Mouse (Mus musculus) layer of hippocampus, adult 11-12 months (tissue): ENCODE results near the gene Mrvi1.

ENCODE experiments used
- DNase-seq: peaks from one replicate; pipeline ENCODE4 v3.0.0; 2022; ENCODE audit warnings: low spot score

Gene Mrvi1

DNA sequence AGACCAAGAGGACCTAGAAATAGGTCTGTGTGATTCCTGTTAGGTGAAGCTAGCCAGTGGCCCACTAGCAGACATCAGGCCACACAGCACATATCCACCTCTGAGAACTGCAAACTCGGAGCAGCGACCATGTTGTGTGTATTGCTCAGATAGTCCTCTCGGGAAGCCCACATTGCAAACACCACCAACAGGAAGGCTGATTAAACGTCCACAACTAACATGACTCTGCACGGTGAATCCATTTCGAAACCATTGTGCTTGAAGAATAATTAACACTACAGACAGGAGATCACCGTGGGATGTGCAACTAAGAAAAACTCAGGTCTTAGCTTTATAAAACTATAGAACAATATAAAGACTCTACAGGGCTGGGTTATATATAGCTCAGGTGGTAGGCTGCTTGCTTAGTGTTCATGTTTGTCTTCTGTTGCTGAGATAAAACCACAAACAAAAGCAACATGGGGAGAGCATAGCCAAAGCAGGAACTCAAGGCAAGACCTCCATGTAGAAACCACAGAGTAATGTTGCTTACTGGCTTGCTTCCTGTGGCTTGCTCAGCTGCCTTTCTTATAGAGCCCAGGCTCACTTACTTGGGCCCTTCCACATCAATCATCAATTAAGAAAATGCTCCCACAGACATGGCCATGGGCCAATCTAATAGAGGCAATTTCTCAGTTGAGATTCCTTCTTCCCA is 4.4 kb downstream of the Mrvi1 start:
- DNase-seq = no peak

DNA sequence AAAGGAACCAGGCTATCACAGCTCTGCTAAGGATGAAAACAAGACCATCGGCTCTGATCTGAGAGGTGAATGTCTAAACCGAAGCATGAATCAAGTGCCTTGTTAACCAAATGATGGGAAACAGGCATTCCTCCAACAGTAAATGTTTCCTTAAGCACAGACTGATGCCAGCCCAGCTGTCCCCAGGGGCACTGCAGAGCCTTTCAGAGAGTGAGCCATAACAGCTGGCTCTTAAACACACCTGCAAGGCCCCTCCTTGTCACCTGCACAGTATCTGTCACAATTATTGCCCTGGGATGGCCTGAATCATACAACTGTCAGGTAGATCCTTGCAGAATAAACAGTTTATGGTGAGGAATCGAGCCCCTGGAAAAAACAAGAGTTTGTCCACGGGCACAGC is 8.8 kb downstream of the Mrvi1 start:
- DNase-seq = no peak

DNA sequence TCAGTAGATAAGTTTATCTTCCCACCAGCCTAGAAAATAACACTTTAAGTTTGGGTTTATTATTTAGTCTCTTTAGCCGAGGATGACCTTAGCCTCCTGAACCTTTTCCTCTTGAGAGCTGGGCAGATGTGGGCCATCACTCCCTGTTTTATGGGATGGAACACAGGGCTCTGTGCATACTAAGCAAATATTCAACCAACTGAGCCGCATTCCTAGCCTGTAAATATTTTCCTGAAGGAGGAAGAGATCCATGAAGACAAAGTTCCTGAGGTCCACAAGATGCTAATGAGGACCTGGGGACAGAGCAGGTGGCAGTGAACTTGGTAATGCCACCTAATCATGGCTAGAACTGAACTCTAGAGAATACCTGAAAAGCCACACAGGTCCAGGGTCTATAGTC is 9.5 kb downstream of the Mrvi1 start:
- DNase-seq = no peak

DNA sequence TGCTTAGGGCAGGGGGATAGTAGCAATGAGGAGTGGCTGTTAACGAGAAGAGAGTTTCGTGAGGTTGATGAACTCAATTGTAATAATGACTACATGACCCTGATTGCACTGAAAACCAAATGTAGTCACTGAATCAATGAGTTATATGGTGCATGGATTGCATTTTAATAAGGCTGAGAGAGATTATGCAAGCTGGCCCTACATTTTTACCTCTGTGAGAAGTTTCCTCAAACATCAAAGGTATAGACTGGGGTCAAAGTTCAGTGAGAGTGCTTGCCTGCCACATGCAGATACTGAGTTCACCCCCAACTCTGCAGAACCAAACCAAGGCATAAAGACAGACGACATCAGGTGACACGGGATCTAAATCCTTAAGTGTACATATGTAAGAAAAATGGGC is 14.9 kb downstream of the Mrvi1 start:
- DNase-seq = no peak

DNA sequence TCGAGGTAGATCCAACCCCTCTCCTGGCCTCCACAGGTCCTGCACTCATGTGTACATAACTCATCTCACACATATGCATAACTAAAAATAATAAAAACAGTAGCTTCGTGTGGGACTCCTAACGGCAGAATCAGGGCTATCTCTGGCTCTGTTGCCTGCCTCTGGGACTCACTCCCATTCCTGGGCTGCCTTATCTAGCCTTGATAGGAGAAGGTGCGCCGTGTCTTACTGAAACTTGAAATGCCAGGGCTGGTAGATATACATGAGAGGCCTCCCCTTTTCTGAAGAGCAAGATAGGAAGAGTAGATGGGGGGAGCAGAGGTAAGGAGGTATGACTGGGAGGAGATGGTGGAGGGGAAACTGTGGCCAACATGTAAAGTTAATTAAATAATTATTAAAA is 15.4 kb downstream of the Mrvi1 start:
- no peak for DNase-seq

DNA sequence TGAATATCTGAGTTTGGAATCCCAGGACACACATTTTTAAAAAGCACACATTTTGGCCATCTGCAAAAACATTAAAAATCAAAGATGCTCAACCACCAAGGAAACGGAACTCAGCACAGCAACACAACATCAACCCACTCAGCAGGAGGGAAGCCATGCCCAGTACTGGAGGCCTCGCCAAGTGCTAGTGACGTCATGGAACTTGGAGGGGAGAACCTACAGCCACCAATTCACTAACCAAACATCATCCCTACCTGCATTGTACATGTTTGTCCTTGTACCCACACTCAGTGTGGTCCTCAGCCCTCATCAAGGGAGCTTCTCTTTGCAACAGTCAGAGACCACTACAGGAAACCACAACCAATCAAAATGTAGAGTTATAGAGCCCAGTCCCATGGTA is 16.9 kb downstream of the Mrvi1 start:
- no peak for DNase-seq

DNA sequence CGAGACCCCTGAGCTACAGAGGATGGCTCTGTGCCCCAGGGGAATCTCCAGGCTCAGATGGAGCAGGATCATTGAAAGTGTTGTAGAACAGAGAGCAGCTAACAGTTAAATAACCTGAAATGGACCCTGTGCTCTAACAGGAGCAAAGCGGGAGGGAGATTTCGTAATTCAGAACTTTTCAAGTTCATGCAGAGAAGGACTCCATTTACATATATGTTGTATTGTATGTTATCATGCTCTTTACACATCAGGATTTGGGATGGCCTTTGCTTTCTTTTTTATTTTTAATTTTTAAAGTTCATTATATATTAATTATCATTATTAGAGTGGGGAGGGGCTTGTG is 18.6 kb downstream of the Mrvi1 start:
- DNase-seq = no peak

DNA sequence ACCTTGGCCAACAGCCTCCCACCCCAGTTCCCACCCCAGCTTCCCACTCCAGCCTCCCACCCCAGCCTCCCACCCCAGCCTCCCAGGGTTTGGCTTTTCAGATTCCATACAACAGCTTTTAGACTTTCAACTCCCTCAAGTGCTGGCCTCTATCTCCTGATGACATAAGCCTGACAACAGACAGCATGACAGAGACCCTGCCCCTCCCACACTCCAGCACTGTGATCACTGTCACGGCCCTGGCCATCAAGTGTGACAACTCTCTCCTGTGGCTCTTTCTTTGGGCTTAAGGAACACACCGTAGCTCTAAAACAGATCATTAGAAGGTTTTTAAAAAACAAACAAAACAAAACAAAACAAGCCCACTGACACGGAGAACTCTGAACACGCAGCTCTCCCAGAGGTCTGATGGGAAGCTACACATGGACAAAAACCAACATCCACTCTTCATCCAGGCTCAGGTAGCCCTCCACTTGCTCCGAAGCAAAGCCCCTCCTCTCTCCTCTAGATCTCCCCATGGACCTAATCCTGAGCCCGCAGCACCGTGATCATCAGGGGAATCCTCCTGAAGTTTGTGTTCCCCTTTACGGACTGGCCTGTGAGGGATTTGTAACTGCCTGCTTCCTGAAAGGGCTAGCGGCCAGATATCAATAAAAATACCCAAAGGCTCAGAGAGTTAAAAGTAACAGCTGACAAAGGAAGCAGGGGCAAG is 19.2 kb downstream of the Mrvi1 start:
- no peak for DNase-seq

DNA sequence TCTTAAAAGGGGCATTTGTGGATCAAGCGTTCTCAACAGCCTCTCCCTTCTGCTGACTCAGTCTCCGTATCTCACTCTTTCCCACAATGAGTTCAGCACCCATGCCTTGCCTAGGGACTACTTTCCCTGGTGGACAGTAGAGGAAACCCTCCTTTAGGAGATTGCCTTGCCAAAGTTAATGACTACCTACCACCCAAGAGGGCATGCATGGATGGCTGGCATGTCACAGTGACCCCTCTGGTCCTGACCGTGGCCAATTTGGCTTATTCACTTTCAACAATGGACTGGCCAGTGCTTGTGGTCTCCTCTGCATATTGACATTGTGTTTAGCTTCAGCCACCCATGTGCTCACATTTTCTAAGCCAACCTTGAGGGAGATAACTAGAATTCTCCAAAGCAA is 19.8 kb downstream of the Mrvi1 start:
- no peak for DNase-seq

DNA sequence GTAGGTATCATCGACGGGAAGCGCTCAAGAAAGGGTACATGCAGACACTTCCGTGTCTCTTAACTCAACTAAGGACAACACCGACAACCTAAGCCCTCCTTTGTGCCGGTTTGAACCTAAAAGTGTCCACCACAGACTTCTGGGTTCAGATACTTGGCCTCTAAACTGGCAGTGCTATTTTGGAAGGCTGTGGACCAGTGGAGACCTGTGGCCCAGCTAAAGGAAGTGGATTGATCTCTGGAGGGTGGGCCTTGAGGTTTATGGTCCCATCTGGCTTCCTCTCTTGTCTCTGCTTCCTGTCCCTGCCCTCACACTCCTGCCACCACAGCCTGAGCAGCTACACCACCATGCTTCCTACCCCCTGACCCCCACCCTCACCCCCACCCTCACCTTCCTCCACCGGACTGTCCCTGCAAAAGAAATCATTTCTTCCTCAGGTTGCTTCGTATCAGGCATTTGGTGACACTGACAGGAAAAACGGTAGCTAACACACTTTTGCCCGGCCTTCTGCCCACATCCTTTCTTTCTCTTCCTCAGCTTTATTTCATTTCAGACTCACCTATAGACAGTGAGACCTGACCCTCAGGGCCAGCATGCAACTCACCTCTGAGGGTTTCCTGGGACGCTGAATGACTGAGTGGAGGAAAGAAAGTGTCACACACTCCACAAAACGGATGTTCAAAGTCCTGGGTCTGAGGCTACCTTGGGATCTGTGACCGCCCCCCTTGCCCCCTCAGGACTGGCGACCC is 25.7 kb downstream of the Mrvi1 start:
- no peak for DNase-seq

DNA sequence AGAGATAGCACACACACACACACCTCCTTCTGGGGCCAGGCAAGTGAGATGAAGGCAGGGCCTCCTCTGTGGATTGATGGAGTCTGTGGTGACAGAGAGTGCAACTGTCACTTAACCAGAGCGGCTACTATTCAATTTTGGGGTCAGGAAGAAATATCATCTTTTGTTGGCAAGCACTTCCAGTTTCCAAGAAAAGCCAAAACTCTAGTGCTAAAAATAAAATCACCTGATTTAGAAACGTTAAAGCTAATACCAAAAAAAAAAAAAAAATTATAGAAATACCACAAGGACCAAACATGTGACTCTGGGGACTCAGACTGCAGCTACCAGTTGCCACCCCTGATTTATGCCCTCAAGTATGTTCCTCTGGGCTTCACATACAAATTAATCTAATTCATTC is 26.7 kb downstream of the Mrvi1 start:
- no peak for DNase-seq

DNA sequence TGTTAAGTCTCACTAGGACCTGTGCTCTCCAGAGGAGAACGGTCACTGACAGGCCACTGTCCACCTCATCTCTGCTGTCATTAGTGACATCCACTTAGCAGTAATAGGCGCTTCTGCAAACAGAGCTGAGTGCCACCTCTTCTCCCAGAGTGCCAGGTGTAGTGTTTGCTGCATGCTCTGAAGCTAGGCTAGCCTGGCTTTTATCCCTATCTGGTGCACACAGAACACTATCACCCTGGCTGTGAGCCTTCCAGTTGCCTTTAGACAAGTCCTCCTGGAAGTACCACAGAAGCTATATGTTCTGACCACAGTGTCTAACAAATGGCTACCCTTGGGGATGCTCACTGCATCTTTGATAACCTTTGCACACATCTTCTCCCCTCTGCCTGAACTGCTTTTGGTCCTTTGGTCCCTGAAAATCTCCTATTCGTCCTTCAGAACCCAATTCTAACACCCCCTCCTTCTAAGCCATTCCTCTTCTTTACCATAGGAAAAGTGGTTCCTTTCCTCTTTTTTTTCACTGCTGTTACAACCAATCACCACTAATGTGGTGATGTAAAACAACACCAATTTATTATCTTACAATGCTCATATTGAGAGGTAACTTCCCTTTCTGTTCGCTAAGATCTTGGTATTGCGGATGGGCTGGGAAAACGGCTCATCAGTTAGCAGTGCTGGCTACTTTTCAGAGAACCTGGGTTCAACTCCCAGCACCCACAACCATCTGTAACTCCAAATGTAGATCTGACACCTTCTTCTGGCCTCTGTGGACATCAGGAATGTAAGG is 28.0 kb downstream of the Mrvi1 start:
- no peak for DNase-seq

DNA sequence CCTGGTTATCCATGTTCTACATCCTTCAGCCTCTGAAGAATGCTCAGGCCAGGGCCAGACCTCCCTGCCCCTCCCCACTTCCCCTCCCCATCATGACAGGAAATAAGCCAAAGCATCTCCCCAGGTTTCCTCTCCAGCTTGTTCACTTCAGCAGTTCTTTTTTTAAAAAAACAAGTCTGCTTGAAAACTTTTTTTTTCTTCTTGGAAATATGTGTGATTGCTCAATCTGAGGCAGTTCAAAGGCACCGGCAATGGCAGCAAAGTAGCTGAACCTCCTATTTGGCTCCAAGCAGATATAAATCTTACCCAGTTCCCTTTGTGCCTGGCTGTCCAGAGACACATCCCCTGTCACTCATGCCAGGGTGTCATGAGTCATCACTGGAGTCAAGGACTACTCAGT is 29.1 kb downstream of the Mrvi1 start:
- DNase-seq = no peak

DNA sequence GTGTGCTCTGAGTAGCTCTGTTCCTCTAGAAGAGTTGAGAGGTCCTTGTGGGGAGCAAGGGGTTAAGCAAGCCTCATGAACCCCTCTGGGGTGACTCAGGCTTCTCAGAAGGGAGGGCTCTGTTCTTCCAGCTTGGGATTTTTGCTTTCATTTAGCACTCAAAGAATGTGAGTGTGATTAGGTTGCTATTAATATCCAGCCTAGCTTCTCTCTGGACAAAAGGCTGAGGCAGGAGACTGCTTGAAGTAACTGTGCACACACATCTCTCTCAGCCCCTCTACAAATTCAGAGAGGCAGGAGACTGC is 31.7 kb downstream of the Mrvi1 start:
- DNase-seq = no peak

DNA sequence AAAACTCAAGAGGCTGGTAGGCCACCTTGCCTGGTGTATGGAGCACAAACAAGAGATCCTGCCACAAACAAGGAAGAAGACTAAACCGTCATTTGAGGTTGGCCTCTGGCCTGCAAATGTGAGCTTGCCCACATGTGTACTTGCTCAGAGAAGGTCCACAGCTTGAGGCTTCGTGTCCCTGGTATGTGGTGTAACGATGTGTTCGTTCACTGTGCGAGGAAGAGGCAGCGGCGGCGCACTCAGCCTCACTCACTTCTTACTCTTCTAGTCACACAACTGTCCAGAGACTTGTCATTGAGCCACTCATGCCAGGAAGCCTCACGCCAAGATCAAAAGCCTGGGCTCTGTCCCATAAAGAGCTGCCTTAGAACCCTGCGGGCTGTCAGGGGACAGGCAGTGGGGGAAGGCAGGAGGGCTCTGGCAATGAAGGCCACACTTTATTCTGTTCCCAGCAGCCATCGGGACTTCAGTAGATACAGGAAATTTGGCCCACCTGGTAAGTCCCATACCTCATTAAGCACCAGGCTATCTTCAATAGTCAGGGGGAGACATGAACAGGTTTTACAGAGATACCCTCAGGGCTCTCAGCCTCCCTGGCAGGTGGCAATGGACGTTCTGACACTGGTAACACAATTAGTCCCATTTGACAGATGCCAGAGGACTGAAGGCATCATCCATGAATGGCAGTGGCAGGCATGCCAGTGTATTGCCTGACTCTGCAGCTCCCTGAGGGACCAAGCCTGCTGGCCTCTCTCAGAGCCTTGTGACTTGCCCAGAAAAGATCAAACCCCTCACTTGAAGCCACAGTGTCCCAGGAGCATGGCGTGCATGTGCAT is 32.3 kb downstream of the Mrvi1 start:
- DNase-seq = no peak

DNA sequence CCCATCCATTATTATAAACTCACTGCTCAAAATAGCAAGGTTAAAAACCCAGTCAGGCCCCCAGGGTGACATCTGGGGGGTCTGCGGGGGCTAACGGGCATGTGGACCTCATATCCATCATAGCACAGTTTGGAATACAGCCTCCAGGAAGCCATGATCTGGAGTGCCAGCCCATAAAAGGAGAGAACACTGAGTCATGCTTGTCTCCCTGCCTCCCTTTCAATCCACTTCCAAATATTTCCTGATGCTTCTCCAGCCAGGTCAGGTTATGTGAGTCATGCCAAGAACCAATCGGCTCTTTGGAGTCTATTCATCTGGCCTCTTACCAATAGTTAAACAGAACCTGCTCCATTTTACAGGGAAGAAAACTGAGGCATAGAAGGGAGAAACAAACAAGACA is 33.7 kb downstream of the Mrvi1 start:
- DNase-seq = no peak

DNA sequence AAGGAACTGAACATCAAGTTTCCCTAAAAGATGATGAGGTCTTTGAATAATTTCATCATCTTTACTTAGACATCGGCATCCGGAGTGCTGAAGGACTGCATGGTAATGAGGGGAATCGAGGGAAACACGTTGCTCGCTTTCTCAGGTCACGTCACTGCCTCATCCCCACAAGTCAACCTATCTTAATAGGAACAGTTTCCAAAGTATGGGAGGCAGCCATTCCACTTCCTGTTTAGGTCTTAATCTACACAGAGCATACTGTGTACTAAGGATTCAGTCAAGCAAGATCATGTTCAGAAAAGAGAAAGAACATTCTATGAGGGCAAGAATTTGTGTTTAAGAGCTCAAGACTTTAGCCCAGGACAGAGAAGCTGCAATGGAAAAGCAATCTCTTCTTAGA is 34.6 kb downstream of the Mrvi1 start:
- no peak for DNase-seq

DNA sequence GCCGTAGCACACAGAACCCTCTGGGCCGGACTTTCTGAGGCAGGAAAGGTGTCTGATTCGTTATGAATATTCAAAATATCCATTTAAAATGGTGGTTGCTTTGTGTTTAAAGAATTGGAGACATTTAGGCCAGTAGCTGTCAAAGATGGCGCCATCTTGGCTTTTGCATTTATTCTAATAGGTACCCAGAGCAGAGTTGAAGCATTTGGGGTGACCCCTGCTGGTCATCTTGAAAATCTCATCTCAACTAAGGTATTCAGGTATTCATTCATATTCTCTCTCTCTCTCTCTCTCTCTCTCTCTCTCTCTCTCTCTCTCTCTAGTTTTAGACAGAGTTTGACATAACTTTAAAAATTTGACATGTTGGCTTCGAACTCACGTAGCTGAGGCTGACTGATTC is 35.5 kb downstream of the Mrvi1 start:
- DNase-seq = no peak

DNA sequence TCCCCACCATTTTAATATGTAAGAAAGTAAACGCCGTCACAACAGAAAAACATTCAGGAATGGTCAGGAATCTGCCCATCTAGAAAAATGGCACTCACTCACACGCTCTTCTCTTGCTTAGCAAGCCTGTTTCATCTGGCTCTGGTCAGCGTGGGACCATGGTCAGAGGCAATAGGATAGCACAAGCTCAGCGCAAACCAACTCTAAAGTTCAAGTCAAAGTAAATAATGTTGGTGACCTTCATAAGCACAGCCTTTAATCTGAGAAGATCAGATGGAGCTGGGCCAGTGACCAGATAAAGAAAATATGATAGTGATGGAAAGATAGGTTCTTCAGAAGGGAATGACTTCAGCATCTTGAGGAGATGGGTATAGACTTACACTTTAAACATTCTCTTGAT is 37.9 kb downstream of the Mrvi1 start:
- DNase-seq = no peak

DNA sequence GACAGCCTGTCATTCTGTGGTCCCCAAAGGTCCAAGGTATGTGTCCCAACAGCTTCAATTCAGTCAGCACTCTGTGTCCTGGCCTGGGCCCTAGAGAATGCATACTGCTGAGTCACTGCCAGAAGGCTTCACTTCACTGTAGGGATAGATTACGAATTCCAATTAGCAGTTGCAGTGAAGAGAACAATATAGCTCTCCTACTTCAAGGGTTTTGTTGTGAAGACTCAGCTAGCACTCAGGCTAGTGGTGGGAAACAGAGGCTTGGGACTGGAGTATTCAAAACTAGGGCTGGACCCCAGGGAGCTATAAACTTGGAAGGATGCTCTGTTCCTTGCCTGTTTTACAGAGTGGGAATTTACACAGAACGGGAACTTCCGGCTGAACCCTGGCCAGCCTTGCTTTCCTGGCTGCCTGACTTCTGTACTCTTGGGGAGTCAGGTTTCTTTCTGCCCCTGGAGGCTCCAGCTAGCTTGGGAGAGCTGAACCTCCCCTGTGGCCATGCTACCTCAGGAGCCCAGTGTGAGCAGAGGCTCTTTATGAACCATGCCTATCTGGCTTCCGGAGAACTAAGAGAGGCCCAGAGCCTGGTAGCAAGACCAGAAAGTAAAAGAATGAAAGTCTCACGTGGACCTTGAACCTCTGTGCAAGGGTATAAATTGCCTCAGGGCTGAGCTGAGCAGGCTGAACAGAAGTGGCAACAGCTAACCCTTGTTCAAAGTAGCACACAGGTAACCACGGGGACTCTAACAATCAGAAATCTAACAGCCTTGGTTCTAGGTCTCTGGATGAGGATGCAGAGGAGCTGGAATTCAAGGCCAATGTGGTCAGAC is 40.3 kb downstream of the Mrvi1 start:
- no peak for DNase-seq

DNA sequence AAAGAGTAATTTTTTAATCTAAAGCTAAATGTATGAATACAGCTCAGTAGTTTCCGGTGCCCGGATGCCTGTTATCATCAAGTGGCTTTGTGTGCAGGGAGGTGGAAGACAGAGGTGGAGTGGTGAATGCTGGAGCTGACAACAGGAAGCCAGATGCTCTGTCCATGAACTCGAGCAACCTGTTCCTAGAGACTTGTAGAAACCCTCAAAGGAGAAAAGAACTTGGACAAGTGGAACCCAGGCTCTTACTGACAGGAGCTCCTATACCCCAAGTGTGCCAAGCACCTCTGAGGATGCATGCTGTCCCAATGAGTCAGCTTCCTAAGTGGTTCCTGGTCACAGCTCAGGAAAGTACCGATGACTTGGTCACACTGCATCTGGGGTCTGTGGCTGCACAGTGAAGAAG is 41.1 kb downstream of the Mrvi1 start:
- DNase-seq = no peak
